Mouse (Mus musculus) monocyte, adult 59 days (primary cell): ENCODE data around the gene Rae1. TPM values are rescaled to one million over a fixed set of nuclear protein-coding genes. Genes with fewer than 3 reads are reported as not detected.

Source experiments
- total RNA-seq, 2 experiments: library from RNA; stranded (reverse); gene quantifications; one replicate each; pipeline ENCODE4 v1.2.4; 2023

The Rae1 gene
- total RNA-seq, result 10 to 100 TPM; 40.4 to 45.7 TPM

GRCm38 (mm10) chr2:172999630-173000284 is at the start of gene Rae1:
Gene Rae1 (plus strand): TSS chr2:173000117.

GRCm38 (mm10) chr2:172977409-172978130 is 22.3 kb upstream of the Rae1 start, which contains the start of gene Spo11:
Gene Spo11 (plus strand): TSS chr2:172977700.

GRCm38 (mm10) chr2:173020430-173020829 is 20.5 kb downstream of the Rae1 start, which contains the start of gene Rbm38:
Gene Rbm38 (plus strand): TSS chr2:173020498.

Other genes starting within 250 kb of the Rae1 start
- gene Bmp7, start 59.8 kb upstream of the Rae1 start, total RNA-seq, result not detected
- gene Spo11, start 22.4 kb upstream of the Rae1 start, total RNA-seq, result not detected
- 10 to 100 TPM; 56.3 to 61.8 TPM for gene Rbm38, start 20.4 kb downstream of the Rae1 start, total RNA-seq
- gene Ctcfl, start 119.4 kb downstream of the Rae1 start, total RNA-seq, result not detected
- gene Pck1, start 152.9 kb downstream of the Rae1 start, total RNA-seq, result not detected
- gene Zbp1, start 218.8 kb downstream of the Rae1 start, total RNA-seq, result 10 to 100 TPM; 66.4 to 96.4 TPM